Mouse (Mus musculus) limb, embryonic 12.5 days (tissue): ENCODE measurements around the gene Cntnap5c. TPM values are rescaled to one million over a fixed set of nuclear protein-coding genes. Genes with fewer than 3 reads are reported as not detected.

Experiments
- ATAC-seq: fragments of 200-750 bp; cut with Nextera tagmentation; 2 replicates; pipeline ENCODE4 v1.8.0; 2017; ENCODE audit warnings: low read depth, moderate TSS enrichment; ENCODE audit not compliant: insufficient number of reproducible peaks, insufficient read depth, low FRiP score, low TSS enrichment
- H3K27ac ChIP-seq: fragments of 300-500 bp; sonication (generic); 2 replicates; pipeline ENCODE4 v1.5.1; 2016; ENCODE audit warnings: mild to moderate bottlenecking, moderate library complexity
- H3K27me3 ChIP-seq: fragments of 300-500 bp; sonication (generic); 2 replicates; pipeline ENCODE4 v1.6.1; 2016; ENCODE audit warnings: mild to moderate bottlenecking, moderate library complexity
- H3K36me3 ChIP-seq: fragments of 300-500 bp; sonication (generic); 2 replicates; pipeline ENCODE4 v1.6.1; 2016; ENCODE audit warnings: mild to moderate bottlenecking, moderate library complexity
- H3K4me1 ChIP-seq: fragments of 300-500 bp; sonication (generic); replicated peaks from 2 replicates; pipeline ENCODE4 v1.6.1; 2016
- H3K4me2 ChIP-seq: fragments of 300-500 bp; sonication (generic); 2 replicates; pipeline ENCODE4 v1.6.1; 2016; ENCODE audit warnings: mild to moderate bottlenecking, moderate library complexity
- H3K4me3 ChIP-seq: fragments of 300-500 bp; sonication (generic); replicated peaks from 2 replicates; pipeline ENCODE4 v1.5.1; 2016; ENCODE audit warnings: mild to moderate bottlenecking
- H3K9ac ChIP-seq: fragments of 300-500 bp; sonication (generic); replicated peaks from 2 replicates; pipeline ENCODE4 v1.6.1; 2016; ENCODE audit warnings: mild to moderate bottlenecking, moderate library complexity
- H3K9me3 ChIP-seq: fragments of 300-500 bp; sonication (generic); 2 replicates; pipeline ENCODE4 v1.6.1; 2016; ENCODE audit warnings: mild to moderate bottlenecking, moderate library complexity
- WGBS: fragments of 180-500 bp; shearing (Covaris S2); methylation state at CpG from one replicate; pipeline ENCODE4 v1.1.7; 2016; 5-methylcytosine and 5-hydroxymethylcytosine counted together
- polyA plus RNA-seq: library from polyadenylated mRNA; unstranded; fragments of >200 nt; fragmentation: Nextera tagmentation; extraction: Ambion mirVana; gene quantifications from 2 replicates; pipeline ENCODE4 v1.2.1, GENCODE M21; 2016

Gene Cntnap5c
- polyA plus RNA-seq, 1 experiment from 2014 or later, result not detected

- Histone ChIP-seq H3K9ac (no peak overlapping the region), H3K4me1 (no peaks in the 10 kb centered on the region), H3K4me3 (no peak overlapping the region), H3K4me2 (no peak overlapping the region), H3K36me3 (no peaks in the 10 kb centered on the region), H3K27me3 (no peaks in the 10 kb centered on the region), H3K9me3 (no peaks in the 10 kb centered on the region), H3K27ac (no peak overlapping the region)
- ATAC-seq, result no peak
- 83% methylated on average over 2 of the region's 2 CpGs for WGBS
Observed at GRCm38 (mm10) chr17:58004491-58004890, 235.1 kb downstream of the Cntnap5c start.

GRCm38 (mm10) chr17:58041178-58041577 is 271.8 kb downstream of the Cntnap5c start:
- H3K27me3 ChIP-seq, result no peaks in the 10 kb centered on the region
- no peak overlapping the region for H3K27ac ChIP-seq
- no peaks in the 10 kb centered on the region for H3K9me3 ChIP-seq
- H3K36me3 ChIP-seq, result no peaks in the 10 kb centered on the region
- no peak overlapping the region for H3K4me3 ChIP-seq
- no peak overlapping the region for H3K9ac ChIP-seq
- H3K4me2 ChIP-seq, result no peak overlapping the region
- no peaks in the 10 kb centered on the region for H3K4me1 ChIP-seq
- ATAC-seq, result peak; percentile 26; the same call in 1 of the 2 replicates
- 77% methylated on average over 2 of the region's 2 CpGs for WGBS

- H3K4me1 ChIP-seq, result no peaks in the 10 kb centered on the region
- H3K9me3 ChIP-seq, result no peaks in the 10 kb centered on the region
- no peaks in the 10 kb centered on the region for H3K27me3 ChIP-seq
- H3K9ac ChIP-seq, result no peak overlapping the region
- ATAC-seq, result no peak
- no peak overlapping the region for H3K4me2 ChIP-seq
- no peak overlapping the region for H3K4me3 ChIP-seq
- H3K36me3 ChIP-seq, result no peaks in the 10 kb centered on the region
- H3K27ac ChIP-seq, result no peak overlapping the region
Observed at GRCm38 (mm10) chr17:58045149-58045548, 275.8 kb downstream of the Cntnap5c start.

- WGBS, result 84% methylated on average over 7 of the region's 7 CpGs
- H3K27ac ChIP-seq, result no peak overlapping the region
- H3K9ac ChIP-seq, result no peak overlapping the region
Observed at GRCm38 (mm10) chr17:58069912-58070311, 300.5 kb downstream of the Cntnap5c start.

GRCm38 (mm10) chr17:58082676-58083075 is 313.3 kb downstream of the Cntnap5c start:
- Histone ChIP-seq H3K27ac (no peak overlapping the region), H3K36me3 (no peaks in the 10 kb centered on the region), H3K27me3 (no peaks in the 10 kb centered on the region), H3K4me3 (no peak overlapping the region), H3K9me3 (no peaks in the 10 kb centered on the region), H3K9ac (no peak overlapping the region), H3K4me2 (no peak overlapping the region), H3K4me1 (no peaks in the 10 kb centered on the region)
- WGBS, result 83% methylated on average over 1 of the region's 1 CpGs
- ATAC-seq, result no peak

More at GRCm38 (mm10) chr17:58069912-58070311, 300.5 kb downstream of the Cntnap5c start:
- no peak overlapping the region for H3K4me2 ChIP-seq
- H3K4me3 ChIP-seq, result no peak overlapping the region
- no peaks in the 10 kb centered on the region for H3K9me3 ChIP-seq
- no peaks in the 10 kb centered on the region for H3K4me1 ChIP-seq
- no peaks in the 10 kb centered on the region for H3K36me3 ChIP-seq
- ATAC-seq, result no peak
- no peaks in the 10 kb centered on the region for H3K27me3 ChIP-seq

- no peak overlapping the region for H3K4me3 ChIP-seq
- no peaks in the 10 kb centered on the region for H3K9me3 ChIP-seq
- H3K27me3 ChIP-seq, result no peaks in the 10 kb centered on the region
- no peak for ATAC-seq
- no peak overlapping the region for H3K4me2 ChIP-seq
- H3K4me1 ChIP-seq, result no peaks in the 10 kb centered on the region
- no peaks in the 10 kb centered on the region for H3K36me3 ChIP-seq
- no peak overlapping the region for H3K27ac ChIP-seq
- H3K9ac ChIP-seq, result no peak overlapping the region
- WGBS, result 78% methylated on average over 2 of the region's 2 CpGs
Observed at GRCm38 (mm10) chr17:58104505-58104904, 335.1 kb downstream of the Cntnap5c start.

- no peaks in the 10 kb centered on the region for H3K36me3 ChIP-seq
- no peaks in the 10 kb centered on the region for H3K4me1 ChIP-seq
- H3K4me2 ChIP-seq, result no peak overlapping the region
- no peak overlapping the region for H3K9ac ChIP-seq
- H3K27me3 ChIP-seq, result no peaks in the 10 kb centered on the region
- H3K9me3 ChIP-seq, result no peaks in the 10 kb centered on the region
- 81% methylated on average over 3 of the region's 3 CpGs for WGBS
- no peak overlapping the region for H3K27ac ChIP-seq
- H3K4me3 ChIP-seq, result no peak overlapping the region
- no peak for ATAC-seq
Observed at GRCm38 (mm10) chr17:58107901-58108300, 338.5 kb downstream of the Cntnap5c start.

GRCm38 (mm10) chr17:58108335-58108734 is 339.0 kb downstream of the Cntnap5c start:
- Histone ChIP-seq H3K4me3 (no peak overlapping the region), H3K27me3 (no peaks in the 10 kb centered on the region), H3K4me1 (no peaks in the 10 kb centered on the region), H3K9ac (no peak overlapping the region), H3K27ac (no peak overlapping the region), H3K36me3 (no peaks in the 10 kb centered on the region), H3K9me3 (no peaks in the 10 kb centered on the region), H3K4me2 (no peak overlapping the region)
- 71% methylated on average over 1 of the region's 1 CpGs for WGBS
- no peak for ATAC-seq

GRCm38 (mm10) chr17:58187171-58187570 is 417.8 kb downstream of the Cntnap5c start:
- Histone ChIP-seq H3K27me3 (no peaks in the 10 kb centered on the region), H3K4me3 (no peak overlapping the region), H3K4me1 (no peaks in the 10 kb centered on the region), H3K27ac (no peak overlapping the region), H3K4me2 (no peak overlapping the region), H3K9me3 (no peaks in the 10 kb centered on the region), H3K36me3 (no peaks in the 10 kb centered on the region), H3K9ac (no peak overlapping the region)
- no peak for ATAC-seq
- WGBS, result 72% methylated on average over 1 of the region's 1 CpGs

- Histone ChIP-seq H3K9ac (no peak overlapping the region), H3K4me3 (no peak overlapping the region), H3K9me3 (no peaks in the 10 kb centered on the region), H3K27me3 (no peaks in the 10 kb centered on the region), H3K36me3 (no peaks in the 10 kb centered on the region), H3K4me2 (no peak overlapping the region), H3K4me1 (no peaks in the 10 kb centered on the region), H3K27ac (no peak overlapping the region)
- 93% methylated on average over 2 of the region's 2 CpGs for WGBS
- no peak for ATAC-seq
Observed at GRCm38 (mm10) chr17:58201148-58201547, 431.8 kb downstream of the Cntnap5c start.

GRCm38 (mm10) chr17:58268058-58268457 is 498.7 kb downstream of the Cntnap5c start:
- H3K9me3 ChIP-seq, result no peaks in the 10 kb centered on the region
- H3K9ac ChIP-seq, result no peak overlapping the region
- no peaks in the 10 kb centered on the region for H3K4me1 ChIP-seq
- H3K36me3 ChIP-seq, result no peaks in the 10 kb centered on the region
- no peak overlapping the region for H3K27ac ChIP-seq
- 91% methylated on average over 2 of the region's 2 CpGs for WGBS
- no peak for ATAC-seq
- H3K27me3 ChIP-seq, result no peaks in the 10 kb centered on the region
- H3K4me3 ChIP-seq, result no peak overlapping the region
- H3K4me2 ChIP-seq, result no peak overlapping the region

- no peaks in the 10 kb centered on the region for H3K4me1 ChIP-seq
- no peak overlapping the region for H3K4me2 ChIP-seq
- no peaks in the 10 kb centered on the region for H3K9me3 ChIP-seq
- H3K27me3 ChIP-seq, result no peaks in the 10 kb centered on the region
- H3K4me3 ChIP-seq, result no peak overlapping the region
- WGBS, result 83% methylated on average over 6 of the region's 6 CpGs
- no peak overlapping the region for H3K9ac ChIP-seq
- no peak for ATAC-seq
- H3K27ac ChIP-seq, result no peak overlapping the region
- H3K36me3 ChIP-seq, result no peaks in the 10 kb centered on the region
Observed at GRCm38 (mm10) chr17:58351310-58351709, 581.9 kb downstream of the Cntnap5c start.
